Mouse (Mus musculus) gastrocnemius, adult 8-10 months (tissue): ENCODE data around the gene Pex7. TPM values are rescaled to one million over a fixed set of nuclear protein-coding genes. Genes with fewer than 3 reads are reported as not detected.
"Not testable (repeated sequence)": the region's sequence is repeated elsewhere in the genome, so short reads cannot be mapped to it uniquely, and the experiment has no call there.

Experiments
- DNase-seq, 2 experiments: peaks; one replicate each; pipeline ENCODE4 v3.0.0; 2022; ENCODE audit warnings: low spot score in 2 of 2
- total RNA-seq, 4 experiments: library from RNA; stranded (reverse); gene quantifications; 2 replicates each; pipeline ENCODE4 v1.2.4; 2022

The Pex7 gene
- total RNA-seq, 4 experiments from 2014 or later: 20.6 to 25.0 (median 24.3) TPM

DNA sequence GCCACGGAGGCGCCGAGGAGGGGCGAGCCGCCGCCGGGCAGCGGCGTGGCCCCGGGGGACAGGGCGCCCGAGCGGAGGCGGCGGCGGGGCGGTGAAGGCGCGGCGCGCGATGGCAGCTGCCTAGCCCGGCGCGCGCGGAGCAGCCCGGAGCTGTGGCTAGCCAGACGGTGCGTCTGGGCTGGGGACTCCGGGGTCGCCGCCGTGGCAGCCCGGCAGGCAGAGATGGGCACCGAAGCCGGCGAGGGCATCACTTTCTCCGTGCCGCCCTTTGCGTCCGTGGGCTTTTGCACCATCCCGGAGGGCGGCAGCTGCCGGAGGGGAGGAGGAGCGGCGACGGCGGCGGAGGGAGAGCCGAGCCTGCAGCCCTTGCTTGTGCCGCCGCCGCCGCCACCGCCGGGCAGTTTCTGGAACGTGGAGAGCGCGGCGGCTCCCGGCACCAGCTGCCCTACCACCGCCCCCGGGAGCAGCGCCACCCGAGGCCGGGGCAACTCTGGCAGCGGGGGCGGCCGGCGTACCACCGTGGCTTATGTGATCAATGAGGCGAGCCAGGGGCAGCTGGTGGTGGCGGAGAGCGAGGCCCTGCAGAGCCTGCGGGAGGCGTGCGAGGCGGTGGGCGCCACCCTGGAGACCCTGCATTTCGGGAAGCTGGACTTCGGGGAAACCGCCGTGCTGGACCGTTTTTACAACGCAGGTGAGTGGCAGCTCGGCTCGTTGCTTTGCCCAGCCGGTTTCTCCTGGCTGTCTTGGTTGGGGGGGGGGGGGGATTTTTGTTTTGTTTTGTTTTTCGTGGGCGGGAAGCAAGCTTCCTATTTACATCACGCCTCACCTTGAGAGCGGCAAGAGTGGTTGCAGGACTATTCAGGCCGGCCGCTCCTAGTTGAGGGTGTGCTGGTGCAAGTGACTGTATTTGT is 27.1 kb upstream of the Pex7 start, which contains the start of gene Map3k5:
Gene Map3k5 (plus strand): TSS at position 89 of the 911 bp plus-strand sequence.
- peak in 1 of 2 experiments; percentile 31 for DNase-seq

DNA sequence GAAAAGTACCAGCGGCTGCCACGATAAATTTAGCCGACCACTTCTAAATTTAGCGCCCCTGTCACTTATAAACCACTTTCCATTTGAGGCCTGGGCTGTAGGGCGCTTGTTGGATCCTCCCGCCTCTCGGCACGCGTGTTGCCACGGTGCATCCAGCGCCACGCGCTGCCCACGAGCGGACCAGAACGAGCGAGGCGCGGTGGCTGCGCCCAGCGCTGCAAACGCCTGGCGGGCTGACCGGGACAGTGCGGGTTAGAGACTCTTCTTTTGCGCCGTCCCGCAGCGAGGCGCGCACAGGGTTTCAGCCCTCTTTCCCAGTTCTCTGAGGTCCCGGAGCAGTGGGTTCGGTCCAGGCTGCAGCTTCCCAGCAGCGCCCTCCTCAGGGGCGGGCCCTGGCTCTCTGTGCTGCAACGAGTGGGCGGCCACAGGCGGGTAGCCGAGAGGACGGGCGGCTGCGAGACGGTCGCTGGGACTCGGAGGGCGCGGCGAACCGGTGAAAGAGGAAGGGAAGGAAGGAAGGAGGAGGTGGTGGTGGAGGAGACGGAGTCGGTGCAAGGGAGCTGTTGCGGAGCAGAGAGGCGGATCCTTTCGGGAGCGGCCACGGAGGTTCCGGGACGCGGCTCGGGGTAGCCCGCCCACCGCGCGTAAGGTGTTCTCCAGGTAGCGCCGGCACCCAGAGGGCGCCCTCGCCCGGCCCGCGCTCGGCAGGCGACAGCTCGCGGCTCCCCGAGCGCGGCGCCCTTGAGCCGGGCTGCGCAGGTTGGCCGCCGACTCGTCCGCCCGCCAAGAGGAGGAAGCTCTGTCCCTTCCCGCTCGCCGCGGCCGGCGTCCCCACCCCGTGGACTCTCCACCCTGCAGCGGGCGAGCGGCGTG is 26.3 kb upstream of the Pex7 start:
- DNase-seq: peak; percentile 76 to 81

- no peak for DNase-seq
Measured at GRCm38 (mm10) chr10:19932986-19933385, 25.5 kb upstream of the Pex7 start.

- no peak for DNase-seq
Measured at GRCm38 (mm10) chr10:19928205-19928604, 20.7 kb upstream of the Pex7 start.

DNA sequence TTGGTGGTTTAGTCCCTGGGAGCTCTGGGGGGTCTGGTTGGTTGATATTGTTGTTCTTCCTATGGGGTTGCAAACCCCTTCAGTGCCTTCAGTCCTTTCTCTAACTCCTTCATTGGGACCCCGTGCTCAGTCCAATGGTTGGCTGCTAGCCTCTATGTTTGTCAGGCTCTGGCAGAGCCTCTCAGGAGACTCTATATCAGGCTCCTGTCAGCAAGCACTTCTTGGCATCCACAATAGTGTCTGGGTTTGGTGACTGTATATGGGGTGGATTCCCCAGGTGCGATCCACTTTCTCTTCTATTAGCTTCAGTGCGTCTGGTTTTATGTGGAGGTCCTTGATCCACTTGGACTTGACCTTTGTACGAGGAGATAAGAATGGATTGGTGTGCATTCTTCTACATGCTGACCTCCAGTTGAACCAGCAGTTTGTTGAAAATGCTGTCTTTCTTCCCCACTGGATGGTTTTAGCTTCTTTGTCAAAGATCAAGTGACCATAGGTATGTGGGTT is 19.0 kb upstream of the Pex7 start:
- DNase-seq: not testable (repeated sequence)

GRCm38 (mm10) chr10:19924256-19924655 is 16.8 kb upstream of the Pex7 start:
- no peak for DNase-seq

GRCm38 (mm10) chr10:19922410-19922809 is 14.9 kb upstream of the Pex7 start:
- no peak for DNase-seq

DNA sequence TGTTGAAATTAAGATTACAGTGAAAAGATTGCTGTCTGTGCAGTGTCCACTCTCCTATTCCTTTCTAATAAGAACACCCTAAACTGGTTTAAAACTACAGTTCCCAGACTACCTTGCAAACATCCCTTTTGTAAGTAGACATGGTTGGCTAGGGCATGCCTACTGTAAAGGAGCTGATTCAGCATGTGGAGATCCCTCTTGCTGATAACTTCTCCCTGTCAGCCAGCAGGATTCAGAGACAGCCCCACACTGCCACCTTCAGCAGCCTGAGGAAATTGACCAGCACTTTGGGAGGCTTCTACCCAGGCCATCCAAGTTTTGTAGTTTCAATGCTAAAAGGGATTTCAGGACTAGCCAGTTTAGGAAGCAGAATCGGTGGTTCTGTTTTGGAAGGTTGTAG is 7.8 kb upstream of the Pex7 start:
- peak in 1 of 2 experiments; percentile 51 for DNase-seq

GRCm38 (mm10) chr10:19913806-19914205 is 6.3 kb upstream of the Pex7 start:
- no peak for DNase-seq

DNA sequence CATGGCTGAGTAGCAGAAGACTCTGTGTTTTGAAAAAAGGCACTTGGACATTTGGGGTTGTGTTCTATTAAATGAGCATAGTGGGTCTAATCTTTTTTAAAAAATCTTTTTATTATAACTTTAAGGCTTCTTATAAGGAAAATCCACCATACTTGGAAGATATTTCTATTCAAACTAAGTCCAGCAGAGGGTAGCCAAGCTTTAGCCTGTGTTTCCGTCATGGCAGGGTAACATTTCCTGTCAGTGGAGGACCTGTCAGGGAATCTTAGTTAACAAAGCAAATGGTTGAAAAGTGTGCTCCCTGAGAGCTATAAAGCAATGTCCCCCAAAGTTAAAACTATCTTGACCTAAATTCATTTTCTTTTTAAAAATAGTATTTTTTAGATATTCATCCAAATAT is 4.1 kb upstream of the Pex7 start:
- no peak for DNase-seq

- DNase-seq: no peak
Measured at GRCm38 (mm10) chr10:19910516-19910915, 3.0 kb upstream of the Pex7 start.

DNA sequence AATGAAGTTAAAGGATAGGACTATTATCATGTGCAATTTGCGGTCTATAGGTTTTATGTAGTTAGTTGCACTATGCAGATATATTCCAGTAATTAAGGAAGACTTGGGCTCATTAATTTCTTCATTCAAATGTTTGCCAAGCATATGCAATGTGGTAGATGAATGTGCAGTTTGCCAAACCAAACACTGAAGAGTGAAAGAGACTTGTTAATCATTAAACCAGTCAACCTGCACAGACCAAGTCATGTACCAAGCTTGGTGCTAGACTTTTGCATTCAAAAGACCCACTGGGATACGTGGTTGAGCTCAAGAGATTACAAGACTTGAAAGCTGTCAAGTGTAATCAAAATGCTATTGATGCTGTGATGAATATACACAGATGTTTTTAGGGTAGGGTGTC is 587 bp upstream of the Pex7 start:
- no peak for DNase-seq

DNA sequence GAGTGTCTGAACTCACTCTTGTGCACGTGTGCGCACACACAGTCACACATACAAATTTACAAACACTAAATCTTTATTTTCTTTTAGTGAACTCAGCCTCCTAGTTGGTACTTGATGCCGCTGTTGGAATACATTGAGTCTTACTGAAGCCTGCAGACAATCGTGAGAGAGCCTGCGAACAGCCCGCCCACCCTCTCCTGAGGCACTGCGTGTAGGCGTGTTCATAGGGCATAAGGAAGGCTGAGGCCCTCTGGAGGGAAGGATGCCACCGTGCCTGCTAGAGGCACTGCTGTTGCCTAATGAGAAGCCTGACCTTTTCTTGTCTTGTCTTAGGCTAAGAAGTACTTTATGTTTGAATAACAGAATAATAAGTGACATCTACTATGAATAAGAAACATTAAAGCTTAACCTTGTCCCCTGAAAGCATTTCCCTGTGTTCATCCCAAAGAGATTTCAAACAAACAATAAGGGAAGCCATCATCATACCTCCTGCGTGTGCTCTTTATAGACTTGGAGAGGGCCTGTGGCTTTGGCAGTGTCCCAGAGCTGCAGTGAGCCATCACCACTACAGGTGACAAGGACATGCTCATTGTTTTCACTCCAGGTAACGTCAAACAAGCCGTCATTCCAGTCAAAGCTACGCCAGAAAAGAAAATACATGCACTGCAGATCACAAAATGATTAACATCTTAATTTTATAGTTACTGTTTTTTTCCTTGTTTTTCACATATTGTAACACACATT is 3.2 kb downstream of the Pex7 start:
- no peak for DNase-seq

GRCm38 (mm10) chr10:19901992-19902391 is 5.5 kb downstream of the Pex7 start:
- DNase-seq: no peak

- DNase-seq: no peak
Measured at GRCm38 (mm10) chr10:19900191-19900590, 7.3 kb downstream of the Pex7 start.

GRCm38 (mm10) chr10:19893976-19894375 is 13.5 kb downstream of the Pex7 start:
- no peak for DNase-seq

DNA sequence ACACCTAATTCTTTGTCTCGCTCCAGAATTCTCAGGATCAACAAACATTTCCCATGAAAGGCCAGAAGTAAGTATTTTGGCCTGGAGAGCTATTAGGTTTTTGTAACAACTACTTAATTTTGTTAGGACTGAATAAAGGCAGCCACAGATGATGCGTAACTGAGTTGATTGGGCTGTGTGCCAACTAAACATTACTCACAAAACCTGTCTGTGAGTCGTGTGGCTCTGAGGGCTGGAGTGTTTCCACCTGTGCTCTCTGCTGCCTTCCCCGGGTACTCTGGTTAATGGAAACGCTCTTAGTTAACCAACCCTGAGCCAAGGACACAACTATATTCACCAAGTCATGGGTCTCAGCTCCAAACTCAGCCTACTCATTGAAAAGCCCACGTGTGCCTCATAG is 14.3 kb downstream of the Pex7 start:
- DNase-seq: no peak

DNA sequence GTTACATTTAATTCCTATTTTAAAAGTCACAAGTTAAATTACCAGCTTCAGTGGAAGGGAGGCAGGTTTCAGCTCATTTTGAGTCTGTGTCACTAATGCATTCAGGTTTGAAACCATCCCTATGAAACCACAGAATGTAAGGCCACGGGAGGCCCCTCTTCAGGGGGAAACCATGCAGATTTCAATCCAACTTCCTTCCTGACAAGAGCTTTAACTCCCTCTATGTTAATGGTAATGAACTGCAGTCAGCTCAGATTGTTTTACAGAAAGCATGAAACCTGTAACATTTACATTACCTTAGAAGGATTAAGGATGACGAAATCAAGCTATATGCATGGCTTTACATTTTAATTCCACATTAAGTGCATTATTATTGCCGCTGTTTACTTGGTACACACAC is 15.8 kb downstream of the Pex7 start:
- no peak for DNase-seq

DNA sequence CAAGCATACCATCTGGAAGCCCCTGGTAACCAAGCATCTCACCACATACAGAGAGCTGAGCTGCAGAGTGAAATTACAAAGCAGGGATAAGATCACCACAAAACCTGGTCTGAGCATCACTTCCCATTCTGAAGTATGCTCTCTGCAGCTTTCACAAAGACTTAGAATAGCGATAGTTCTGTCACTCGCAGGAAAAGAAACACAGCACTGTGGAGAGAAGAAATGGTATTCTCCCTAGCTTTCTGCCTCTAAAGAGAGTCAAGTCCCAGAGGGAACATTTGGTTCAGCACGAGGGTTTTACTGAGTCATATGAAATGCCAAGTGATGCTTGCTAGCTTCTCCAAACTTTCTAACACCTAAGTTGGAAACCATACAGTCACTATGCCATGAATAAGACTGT is 17.6 kb downstream of the Pex7 start:
- no peak for DNase-seq

DNA sequence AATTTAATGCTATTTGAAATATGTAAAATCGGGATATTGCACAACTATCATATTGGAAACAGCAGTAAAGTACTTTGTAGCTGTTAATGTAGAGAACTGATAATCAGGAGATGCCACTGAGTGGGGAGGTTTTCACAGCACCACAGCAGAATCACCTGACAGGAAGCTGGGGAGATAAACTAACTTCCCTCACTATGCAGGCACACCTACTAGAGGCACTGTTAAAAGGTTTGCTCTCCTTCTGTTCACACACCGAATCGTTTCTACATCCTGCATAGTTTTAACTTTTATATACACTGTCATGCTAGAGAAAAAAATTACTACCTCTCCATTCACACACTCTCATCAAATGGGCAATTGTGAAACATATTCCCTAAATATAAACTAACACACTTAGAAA is 21.2 kb downstream of the Pex7 start:
- DNase-seq: no peak

DNA sequence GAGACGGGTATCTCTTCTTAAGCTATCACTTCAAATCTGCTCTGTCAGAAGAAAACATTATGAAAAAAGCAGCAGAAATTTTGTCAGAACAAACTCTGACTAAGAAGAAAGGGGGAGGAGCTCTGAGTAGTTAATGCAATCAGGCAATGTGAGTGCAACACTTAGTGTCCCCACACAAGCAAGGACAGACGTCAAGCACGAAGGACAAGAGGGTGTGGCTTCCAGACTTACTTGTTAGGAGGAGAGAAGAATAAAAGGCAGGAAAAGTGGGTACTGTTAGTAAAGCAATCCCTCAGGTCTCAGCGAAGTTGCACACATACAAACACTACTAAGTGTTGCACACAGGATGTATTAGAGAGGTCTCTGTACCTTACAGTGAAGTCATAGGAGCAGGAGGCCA is 23.1 kb downstream of the Pex7 start:
- DNase-seq: no peak
